Mouse (Mus musculus) neural tube, embryonic 14.5 days (tissue): ENCODE data around the gene Pmm2. TPM values are rescaled to one million over a fixed set of nuclear protein-coding genes. Genes with fewer than 3 reads are reported as not detected.
A peak's percentile ranks its signal among the peaks of the same experiment; 100 is the strongest.

Source experiments
- ATAC-seq: fragments of 200-750 bp; cut with Nextera tagmentation; 2 replicates; pipeline ENCODE4 v1.8.0; 2017; ENCODE audit warnings: low read depth, mild to moderate bottlenecking, moderate TSS enrichment, moderate library complexity
- H3K27ac ChIP-seq: fragments of 300-500 bp; sonication (generic); 2 replicates; pipeline ENCODE4 v1.5.1; 2014; ENCODE audit warnings: low read depth, mild to moderate bottlenecking, control low read depth, low read length, moderate library complexity, mixed read lengths
- H3K27me3 ChIP-seq: fragments of 300-500 bp; sonication (generic); 2 replicates; pipeline ENCODE4 v1.6.1; 2014; ENCODE audit warnings: low read length; ENCODE audit not compliant: control insufficient read depth, insufficient read depth
- H3K36me3 ChIP-seq: fragments of 300-500 bp; sonication (generic); 2 replicates; pipeline ENCODE4 v1.6.1; 2014; ENCODE audit warnings: low read length, mixed read lengths; ENCODE audit not compliant: control insufficient read depth, insufficient read depth
- H3K4me1 ChIP-seq: fragments of 300-500 bp; sonication (generic); 2 replicates; pipeline ENCODE4 v1.6.1; 2014; ENCODE audit warnings: low read length; ENCODE audit not compliant: control insufficient read depth, insufficient read depth
- H3K4me2 ChIP-seq: fragments of 300-500 bp; sonication (generic); 2 replicates; pipeline ENCODE4 v1.6.1; 2014; ENCODE audit warnings: mild to moderate bottlenecking, low read depth, low read length, control low read depth
- H3K4me3 ChIP-seq: fragments of 300-500 bp; sonication (generic); 2 replicates; pipeline ENCODE4 v1.5.1; 2014; ENCODE audit warnings: low read depth, low read length, control low read depth, mixed read lengths
- H3K9ac ChIP-seq: fragments of 300-500 bp; sonication (generic); replicated peaks from 2 replicates; pipeline ENCODE4 v1.6.1; 2014; ENCODE audit warnings: low read depth, mild to moderate bottlenecking, control low read depth, low read length, mixed read lengths
- H3K9me3 ChIP-seq: fragments of 300-500 bp; sonication (generic); 2 replicates; pipeline ENCODE4 v1.6.1; 2016; ENCODE audit warnings: low read length; ENCODE audit not compliant: control insufficient read depth
- WGBS: fragments of 180-500 bp; shearing (Covaris S2); extraction: QIAGEN DNeasy Blood & Tissue Kit; methylation state at CpG from one replicate; pipeline ENCODE4 v1.1.7; 2014; 5-methylcytosine and 5-hydroxymethylcytosine counted together
- polyA plus RNA-seq: library from polyadenylated mRNA; unstranded; fragments of >200 nt; fragmentation: Nextera tagmentation; extraction: Ambion mirVana; gene quantifications from 2 replicates; pipeline ENCODE4 v1.2.1, GENCODE M21; 2014

The Pmm2 gene
- polyA plus RNA-seq, 1 experiment from 2014 or later, result 38.7 TPM

DNA sequence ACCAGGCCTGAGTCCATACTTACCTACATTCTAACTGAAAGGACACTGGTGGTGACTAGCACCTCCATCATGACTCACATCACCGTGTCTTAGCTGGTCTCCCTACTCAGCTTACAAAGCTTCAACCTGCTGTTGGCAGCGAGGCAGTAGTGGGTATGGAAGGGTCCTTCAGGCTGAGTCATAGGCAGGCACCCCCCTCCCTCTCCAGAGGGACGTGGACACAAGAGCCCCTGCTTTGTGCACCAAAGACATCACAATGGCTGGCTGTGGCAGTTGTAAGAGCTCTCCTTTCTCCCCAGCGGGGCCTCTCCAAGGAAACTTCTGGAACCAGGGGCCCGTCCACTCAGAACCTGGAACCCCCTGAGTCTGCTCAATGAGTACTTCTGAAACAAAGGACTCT lies 43.0 kb downstream of the Pmm2 start, which contains the start of gene Gm5767:
Gene Gm5767 (plus strand): TSS at position 301 of the 400 bp plus-strand sequence.
- WGBS, result 84% methylated on average over 5 of the region's 5 CpGs
- ATAC-seq, result no peak

GRCm38 (mm10) chr16:8685087-8685486 lies 47.6 kb downstream of the Pmm2 start:
- H3K4me3 ChIP-seq, result no peak overlapping the region
- H3K36me3 ChIP-seq, result peaks cover 5% of the 10 kb centered on the region; the same call in 1 of the 2 replicates
- H3K9me3 ChIP-seq, result no peaks in the 10 kb centered on the region
- H3K4me2 ChIP-seq, result no peak overlapping the region
- no peaks in the 10 kb centered on the region for H3K4me1 ChIP-seq
- H3K27me3 ChIP-seq, result no peaks in the 10 kb centered on the region
- H3K9ac ChIP-seq, result no peak overlapping the region
- no peak for ATAC-seq
- WGBS, result 77% methylated on average over 4 of the region's 4 CpGs
- no peak overlapping the region for H3K27ac ChIP-seq

More for the DNA sequence above, 43.0 kb downstream of the Pmm2 start, which contains the start of gene Gm5767:
- Histone ChIP-seq H3K27ac (no peak within 1 kb of the TSS), H3K4me3 (no peak within 1 kb of the TSS), H3K27me3 (no peaks in the 10 kb centered on the region), H3K9me3 (no peaks in the 10 kb centered on the region), H3K4me2 (no peak within 1 kb of the TSS), H3K9ac (no peak within 1 kb of the TSS), H3K4me1 (no peaks in the 10 kb centered on the region), H3K36me3 (0 out of 2 replicates have a peak, but pooled peaks cover 2% of the 10 kb centered on the region)

GRCm38 (mm10) chr16:8686121-8686870 lies 48.8 kb downstream of the Pmm2 start:
- Histone ChIP-seq H3K4me1 (no peaks in the 10 kb centered on the region), H3K4me2 (no peak overlapping the region), H3K4me3 (no peak overlapping the region), H3K9ac (no peak overlapping the region), H3K36me3 (peaks cover 17% of the 10 kb centered on the region; the same call in 1 of the 2 replicates), H3K9me3 (no peaks in the 10 kb centered on the region), H3K27ac (no peak overlapping the region), H3K27me3 (no peaks in the 10 kb centered on the region)
- peak; percentile 68; the same call in 1 of the 2 replicates for ATAC-seq
- WGBS, result 63% methylated on average over 7 of the region's 7 CpGs

GRCm38 (mm10) chr16:8686871-8687535 lies 49.5 kb downstream of the Pmm2 start:
- Histone ChIP-seq H3K4me1 (no peaks in the 10 kb centered on the region), H3K9ac (no peak overlapping the region), H3K4me2 (no peak overlapping the region), H3K9me3 (no peaks in the 10 kb centered on the region), H3K27me3 (no peaks in the 10 kb centered on the region), H3K27ac (no peak overlapping the region), H3K4me3 (no peak overlapping the region), H3K36me3 (peaks cover 24% of the 10 kb centered on the region)
- 87% methylated on average over 11 of the region's 11 CpGs for WGBS
- ATAC-seq, result no peak

- Histone ChIP-seq H3K27me3 (no peaks in the 10 kb centered on the region), H3K9ac (no peak overlapping the region), H3K4me2 (no peak overlapping the region), H3K4me3 (no peak overlapping the region), H3K36me3 (peaks cover 30% of the 10 kb centered on the region), H3K4me1 (no peaks in the 10 kb centered on the region), H3K27ac (no peak overlapping the region), H3K9me3 (no peaks in the 10 kb centered on the region)
- no peak for ATAC-seq
These were observed 50.2 kb downstream of the Pmm2 start for GRCm38 (mm10) chr16:8687559-8688112.

- Histone ChIP-seq H3K4me1 (no peaks in the 10 kb centered on the region), H3K9me3 (no peaks in the 10 kb centered on the region), H3K4me2 (no peak overlapping the region), H3K27ac (no peak overlapping the region), H3K9ac (no peak overlapping the region), H3K27me3 (no peaks in the 10 kb centered on the region), H3K4me3 (no peak overlapping the region), H3K36me3 (peaks cover 52% of the 10 kb centered on the region)
- 72% methylated on average over 11 of the region's 11 CpGs for WGBS
- ATAC-seq, result peak; percentile 53; the same call in 1 of the 2 replicates
These were observed 52.6 kb downstream of the Pmm2 start for GRCm38 (mm10) chr16:8689979-8690656.

DNA sequence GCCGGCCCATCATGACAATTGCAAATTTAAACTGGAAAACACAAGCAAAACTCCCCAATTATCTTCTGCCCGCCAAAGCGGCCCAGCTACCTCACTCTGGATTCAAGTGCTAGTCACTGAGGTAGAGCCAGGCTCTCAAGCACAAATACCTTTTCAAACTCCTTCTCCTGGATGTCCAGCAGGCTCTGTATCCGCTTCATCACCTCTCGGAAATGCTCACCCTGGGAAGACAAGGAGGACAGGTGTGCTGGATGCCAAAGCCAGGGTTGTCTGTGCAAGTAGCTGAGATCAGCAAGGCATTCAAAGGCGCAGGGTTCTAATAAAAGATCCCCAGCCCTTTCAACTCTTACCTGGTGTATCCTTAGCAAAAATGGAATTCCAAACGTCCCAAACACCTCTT lies 53.7 kb downstream of the Pmm2 start:
- Histone ChIP-seq H3K27ac (no peak overlapping the region), H3K4me3 (no peak overlapping the region), H3K27me3 (no peaks in the 10 kb centered on the region), H3K36me3 (peaks cover 61% of the 10 kb centered on the region), H3K9ac (no peak overlapping the region), H3K4me1 (no peaks in the 10 kb centered on the region), H3K9me3 (no peaks in the 10 kb centered on the region), H3K4me2 (no peak overlapping the region)
- 95% methylated on average over 7 of the region's 7 CpGs for WGBS
- no peak for ATAC-seq

- 90% methylated on average over 8 of the region's 8 CpGs for WGBS
- Histone ChIP-seq H3K9ac (no peak overlapping the region), H3K4me1 (no peaks in the 10 kb centered on the region), H3K27ac (no peak overlapping the region), H3K36me3 (peaks cover 91% of the 10 kb centered on the region), H3K27me3 (no peaks in the 10 kb centered on the region), H3K4me3 (no peak overlapping the region), H3K9me3 (no peaks in the 10 kb centered on the region), H3K4me2 (no peak overlapping the region)
- ATAC-seq, result no peak
These were observed 62.1 kb downstream of the Pmm2 start for GRCm38 (mm10) chr16:8699556-8699955.
